In genomic region chr9:121153276-121153675, GRCm38 (mm10) we compare ENCODE assay signal across 14 mouse cellular contexts.
"Had no signal": no experiment of that assay in that cellular context is flagged by ENCODE, and none has a peak within 500 bp of the region (broad histone marks: within the 10 kb centered on the region; RNA-seq: fewer than 3 reads in every experiment).

No protein-coding gene starts in this region.

- DNase-seq: lung, adult 18-20 months; lung, embryonic 14.5 days; lung, postnatal 10 days; lung, postnatal 4 days; right cerebral cortex, postnatal 14 days; thymus, adult 2 months; thymus, postnatal 25 days; thymus, postnatal 4 days had no signal

- H3K4me1 ChIP-seq: neural tube, embryonic 12.5 days; stomach, embryonic 15.5 days had no signal

- ATAC-seq: midbrain, embryonic 13.5 days; midbrain, embryonic 15.5 days had no signal

- H3K36me3 ChIP-seq: midbrain, embryonic 10.5 days; midbrain, embryonic 13.5 days; midbrain, embryonic 15.5 days; neural tube, embryonic 12.5 days; stomach, embryonic 15.5 days had no signal

- H3K4me2 ChIP-seq: lung, embryonic 14.5 days; midbrain, embryonic 13.5 days; midbrain, embryonic 15.5 days; neural tube, embryonic 12.5 days; stomach, embryonic 15.5 days had no signal

- H3K9ac ChIP-seq: lung, embryonic 14.5 days; midbrain, embryonic 13.5 days; midbrain, embryonic 15.5 days; neural tube, embryonic 12.5 days; stomach, embryonic 15.5 days had no signal

- H3K27ac ChIP-seq: midbrain, embryonic 10.5 days; midbrain, embryonic 13.5 days; midbrain, embryonic 15.5 days; neural tube, embryonic 12.5 days; stomach, embryonic 15.5 days; stomach, postnatal 0 days had no signal

- H3K9me3 ChIP-seq: midbrain, embryonic 10.5 days; midbrain, embryonic 13.5 days; midbrain, embryonic 15.5 days; neural tube, embryonic 12.5 days; stomach, embryonic 15.5 days had no signal

- H3K4me3 ChIP-seq: midbrain, embryonic 10.5 days; midbrain, embryonic 13.5 days; midbrain, embryonic 15.5 days; neural tube, embryonic 12.5 days; stomach, embryonic 15.5 days had no signal

- H3K27me3 ChIP-seq: midbrain, embryonic 13.5 days; midbrain, embryonic 15.5 days; neural tube, embryonic 12.5 days; stomach, embryonic 15.5 days had no signal
